Mouse (Mus musculus) WW6 (cell line): ENCODE measurements around the gene Gsg1l.

Source experiments
- DNase-seq: peaks from one replicate; pipeline ENCODE4 v3.0.0-alpha.2; 2013; ENCODE audit warnings: low read depth, low spot score

Gene Gsg1l

GRCm38 (mm10) chr7:125983902-125984841 lies 98.0 kb downstream of the Gsg1l start:
- no peak for DNase-seq

GRCm38 (mm10) chr7:125979591-125979990 lies 102.6 kb downstream of the Gsg1l start:
- no peak for DNase-seq

GRCm38 (mm10) chr7:125976695-125977094 lies 105.5 kb downstream of the Gsg1l start:
- DNase-seq = no peak

GRCm38 (mm10) chr7:125975414-125975813 lies 106.8 kb downstream of the Gsg1l start:
- no peak for DNase-seq

GRCm38 (mm10) chr7:125973874-125974273 lies 108.3 kb downstream of the Gsg1l start:
- no peak for DNase-seq

- DNase-seq = no peak
Observed at GRCm38 (mm10) chr7:125972776-125973175, 109.4 kb downstream of the Gsg1l start.

- no peak for DNase-seq
Observed at GRCm38 (mm10) chr7:125972174-125972672, 110.0 kb downstream of the Gsg1l start.

- no peak for DNase-seq
Observed at GRCm38 (mm10) chr7:125969076-125969475, 113.1 kb downstream of the Gsg1l start.

GRCm38 (mm10) chr7:125966402-125967261 lies 115.6 kb downstream of the Gsg1l start:
- DNase-seq = no peak

- no peak for DNase-seq
Observed at GRCm38 (mm10) chr7:125964087-125964607, 118.1 kb downstream of the Gsg1l start.

- no peak for DNase-seq
Observed at GRCm38 (mm10) chr7:125959294-125960048, 122.7 kb downstream of the Gsg1l start.

GRCm38 (mm10) chr7:125958856-125959255 lies 123.4 kb downstream of the Gsg1l start:
- DNase-seq = no peak

- DNase-seq = no peak
Observed at GRCm38 (mm10) chr7:125954994-125955393, 127.2 kb downstream of the Gsg1l start.

- no peak for DNase-seq
Observed at GRCm38 (mm10) chr7:125954356-125954878, 127.8 kb downstream of the Gsg1l start.

- DNase-seq = no peak
Observed at GRCm38 (mm10) chr7:125953844-125954243, 128.4 kb downstream of the Gsg1l start.

- no peak for DNase-seq
Observed at GRCm38 (mm10) chr7:125951911-125952310, 130.3 kb downstream of the Gsg1l start.

GRCm38 (mm10) chr7:125948973-125949372 lies 133.2 kb downstream of the Gsg1l start:
- no peak for DNase-seq

- no peak for DNase-seq
Observed at GRCm38 (mm10) chr7:125945915-125946314, 136.3 kb downstream of the Gsg1l start.

GRCm38 (mm10) chr7:125944631-125945030 lies 137.6 kb downstream of the Gsg1l start:
- DNase-seq = no peak

GRCm38 (mm10) chr7:125943511-125943910 lies 138.7 kb downstream of the Gsg1l start:
- no peak for DNase-seq
